Mouse (Mus musculus) kidney, adult 2 months (tissue): ENCODE data around the gene Adh4.

Experiments used
- CTCF ChIP-seq: fragments of 200-500 bp; conservative IDR thresholded peaks from 2 replicates; pipeline ENCODE4 v1.5.1; 2011; ENCODE audit warnings: low read depth, mild to moderate bottlenecking, control low read depth, low read length, moderate library complexity, mixed read lengths; ENCODE audit not compliant: insufficient read depth, insufficient read length
- POLR2A ChIP-seq: fragments of 200-500 bp; IDR thresholded peaks from one replicate; pipeline ENCODE4 v1.6.1; 2011; ENCODE audit warnings: low read depth, low read length, control low read depth

DNA sequence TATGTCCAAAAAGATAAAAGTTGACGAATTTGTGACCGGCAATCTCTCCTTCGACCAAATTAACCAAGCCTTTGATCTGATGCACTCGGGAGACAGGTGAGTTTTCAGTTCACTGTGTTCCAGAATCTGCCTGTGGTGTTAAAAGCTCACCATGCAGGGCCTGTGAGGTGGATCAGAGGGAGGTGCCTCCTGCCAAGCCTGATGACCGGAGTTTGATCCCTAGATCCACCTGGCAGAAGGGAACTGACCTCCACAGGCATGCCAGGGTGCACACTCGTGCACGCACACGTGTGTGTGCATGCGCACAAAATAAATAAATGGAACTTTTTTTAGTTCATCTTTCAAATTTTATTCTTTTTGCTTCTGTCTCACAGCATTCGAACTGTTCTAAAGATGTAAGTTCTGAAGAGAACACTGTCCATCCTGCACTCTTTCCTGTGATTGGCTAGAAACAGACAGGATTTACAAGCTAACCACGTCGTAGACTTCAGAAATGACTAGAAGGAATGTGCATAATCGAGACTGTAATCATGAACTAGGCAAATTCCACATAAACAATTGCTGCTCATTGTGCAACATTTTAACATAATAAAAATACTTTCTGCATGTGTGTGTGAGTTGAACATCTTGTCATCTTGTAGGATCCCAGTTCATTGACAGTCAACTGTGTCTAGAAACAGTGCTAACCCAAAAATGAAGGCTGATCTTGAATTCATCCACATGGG, 39.6 kb downstream of the Adh4 start:
- TF ChIP-seq CTCF, result no peak
- no peak for TF ChIP-seq POLR2A
